Mouse (Mus musculus) liver, postnatal 0 days (tissue): ENCODE data around the gene Dlg4. TPM values are rescaled to one million over a fixed set of nuclear protein-coding genes. Genes with fewer than 3 reads are reported as not detected.

Experiments used
- ATAC-seq: fragments of 200-750 bp; cut with Nextera tagmentation; 2 replicates; pipeline ENCODE4 v1.8.0; 2017; ENCODE audit warnings: mild to moderate bottlenecking, moderate library complexity
- DNase-seq: peaks from one replicate; pipeline ENCODE4 v3.0.0-alpha.2; 2016
- H3K27ac ChIP-seq: fragments of 300-500 bp; sonication (generic); 2 replicates; pipeline ENCODE4 v1.5.1; 2014; ENCODE audit warnings: antibody characterized with exemption, moderate library complexity, mild to moderate bottlenecking, low read depth
- H3K27me3 ChIP-seq: fragments of 300-500 bp; sonication (generic); 2 replicates; pipeline ENCODE4 v1.6.1; 2014; ENCODE audit warnings: low read length, control low read depth, mixed read lengths; ENCODE audit not compliant: insufficient read depth
- H3K36me3 ChIP-seq: fragments of 300-500 bp; sonication (generic); replicated peaks from 2 replicates; pipeline ENCODE4 v1.6.1; 2014; ENCODE audit warnings: mild to moderate bottlenecking, control low read depth, low read length, moderate library complexity, mixed read lengths; ENCODE audit not compliant: insufficient read depth
- H3K4me1 ChIP-seq: fragments of 300-500 bp; sonication (generic); 2 replicates; pipeline ENCODE4 v1.6.1; 2014; ENCODE audit warnings: antibody characterized with exemption, mild to moderate bottlenecking, control low read depth; ENCODE audit not compliant: insufficient read depth
- H3K4me2 ChIP-seq: fragments of 300-500 bp; sonication (generic); 2 replicates; pipeline ENCODE4 v1.6.1; 2014; ENCODE audit warnings: low read depth, mild to moderate bottlenecking, low read length, moderate library complexity, mixed read lengths
- H3K4me3 ChIP-seq: fragments of 300-500 bp; sonication (generic); 2 replicates; pipeline ENCODE4 v1.5.1; 2014; ENCODE audit warnings: low read depth, low read length
- H3K9ac ChIP-seq: fragments of 300-500 bp; sonication (generic); replicated peaks from 2 replicates; pipeline ENCODE4 v1.6.1; 2014; ENCODE audit warnings: mild to moderate bottlenecking, moderate library complexity
- H3K9me3 ChIP-seq: fragments of 300-500 bp; sonication (generic); 2 replicates; pipeline ENCODE4 v1.6.1; 2016; ENCODE audit warnings: mild to moderate bottlenecking, control low read depth, low read length, mixed read lengths
- CTCF ChIP-seq: sonication (generic); IDR thresholded peaks from 2 replicates; pipeline ENCODE4 v1.5.1; 2016; ENCODE audit warnings: antibody characterized with exemption, low read depth
- EP300 ChIP-seq: IDR thresholded peaks from 2 replicates; pipeline ENCODE4 v1.6.1; 2016; ENCODE audit warnings: antibody characterized with exemption, low read depth, mild to moderate bottlenecking
- WGBS: fragments of 180-500 bp; shearing (Covaris S2); extraction: QIAGEN DNeasy Blood & Tissue Kit; methylation state at CpG from one replicate; pipeline ENCODE4 v1.1.7; 2014; ENCODE audit not compliant: insufficient replicate concordance; 5-methylcytosine and 5-hydroxymethylcytosine counted together
- polyA plus RNA-seq: library from polyadenylated mRNA; unstranded; fragments of >200 nt; fragmentation: Nextera tagmentation; extraction: Ambion mirVana; gene quantifications from 2 replicates; pipeline ENCODE4 v1.2.1, GENCODE M21; 2015

The Dlg4 gene
- polyA plus RNA-seq, 1 experiment from 2014 or later, result 0.61 TPM

GRCm38 (mm10) chr11:70010548-70010947, 6.2 kb upstream of the Dlg4 start:
- ATAC-seq, result no peak
- Histone ChIP-seq H3K27me3 (no peaks in the 10 kb centered on the region), H3K9me3 (no peaks in the 10 kb centered on the region), H3K4me1 (peaks cover 6% of the 10 kb centered on the region; the same call in 1 of the 2 replicates), H3K9ac (no peak overlapping the region), H3K36me3 (peaks cover 72% of the 10 kb centered on the region), H3K4me3 (no peak overlapping the region), H3K4me2 (no peak overlapping the region), H3K27ac (no peak overlapping the region)
- WGBS, result 82% methylated on average over 12 of the region's 12 CpGs
- DNase-seq, result no peak
- TF ChIP-seq EP300, result no peak
- no peak for TF ChIP-seq CTCF

- Histone ChIP-seq H3K4me1 (peaks cover 6% of the 10 kb centered on the region; the same call in 1 of the 2 replicates), H3K4me3 (no peak overlapping the region), H3K27ac (no peak overlapping the region), H3K9me3 (no peaks in the 10 kb centered on the region), H3K27me3 (no peaks in the 10 kb centered on the region), H3K36me3 (peaks cover 70% of the 10 kb centered on the region), H3K4me2 (no peak overlapping the region), H3K9ac (no peak overlapping the region)
- ATAC-seq, result no peak
- 84% methylated on average over 10 of the region's 10 CpGs for WGBS
- no peak for TF ChIP-seq EP300
- no peak for TF ChIP-seq CTCF
- no peak for DNase-seq
Observed at GRCm38 (mm10) chr11:70010961-70011360, 5.8 kb upstream of the Dlg4 start.

- DNase-seq, result no peak
- Histone ChIP-seq H3K27me3 (no peaks in the 10 kb centered on the region), H3K4me2 (no peak overlapping the region), H3K9me3 (no peaks in the 10 kb centered on the region), H3K4me3 (no peak overlapping the region), H3K27ac (no peak overlapping the region), H3K36me3 (peaks cover 53% of the 10 kb centered on the region), H3K9ac (no peak overlapping the region), H3K4me1 (peaks cover 7% of the 10 kb centered on the region)
- ATAC-seq, result no peak
- 85% methylated on average over 9 of the region's 9 CpGs for WGBS
- TF ChIP-seq CTCF (no peak), EP300 (no peak)
Observed at GRCm38 (mm10) chr11:70012931-70013330, 3.8 kb upstream of the Dlg4 start.

GRCm38 (mm10) chr11:70013408-70013807, 3.3 kb upstream of the Dlg4 start:
- H3K9me3 ChIP-seq, result no peaks in the 10 kb centered on the region
- TF ChIP-seq CTCF (no peak), EP300 (no peak)
- ATAC-seq (no peak), DNase-seq (no peak)
- H3K36me3 ChIP-seq, result peaks cover 48% of the 10 kb centered on the region
- H3K4me3 ChIP-seq, result no peak overlapping the region
- no peak overlapping the region for H3K4me2 ChIP-seq
- no peaks in the 10 kb centered on the region for H3K27me3 ChIP-seq
- no peak overlapping the region for H3K27ac ChIP-seq
- no peak overlapping the region for H3K9ac ChIP-seq
- H3K4me1 ChIP-seq, result peaks cover 10% of the 10 kb centered on the region
- WGBS, result 88% methylated on average over 3 of the region's 3 CpGs

- peaks cover 16% of the 10 kb centered on the region for H3K4me1 ChIP-seq
- peak overlapping the region; percentile 83; the same call in 1 of the 2 replicates for H3K9ac ChIP-seq
- peak overlapping the region; percentile 90 for H3K4me2 ChIP-seq
- TF ChIP-seq EP300 (no peak), CTCF (no peak)
- peak overlapping the region; percentile 91; the same call in 1 of the 2 replicates for H3K27ac ChIP-seq
- no peaks in the 10 kb centered on the region for H3K9me3 ChIP-seq
- DNase-seq, result no peak
- H3K4me3 ChIP-seq, result peak overlapping the region; percentile 77; the same call in 1 of the 2 replicates
- 66% methylated on average over 5 of the region's 5 CpGs for WGBS
- no peak for ATAC-seq
- H3K27me3 ChIP-seq, result no peaks in the 10 kb centered on the region
- H3K36me3 ChIP-seq, result peaks cover 41% of the 10 kb centered on the region
Observed at GRCm38 (mm10) chr11:70014051-70014450, 2.7 kb upstream of the Dlg4 start.

- ATAC-seq, result peak; percentile 94
- DNase-seq, result peak; percentile 92
- Histone ChIP-seq H3K4me3 (peak within 1 kb of the TSS; percentile 77), H3K36me3 (peaks cover 34% of the 10 kb centered on the region), H3K27ac (peak within 1 kb of the TSS; percentile 91), H3K27me3 (no peaks in the 10 kb centered on the region), H3K4me2 (peak within 1 kb of the TSS; percentile 90), H3K9me3 (no peaks in the 10 kb centered on the region), H3K4me1 (peaks cover 16% of the 10 kb centered on the region), H3K9ac (peak within 1 kb of the TSS; percentile 83)
- 1% methylated on average over 35 of the region's 35 CpGs for WGBS
- no peak for TF ChIP-seq EP300
- peak; percentile 63 for TF ChIP-seq CTCF
Observed at GRCm38 (mm10) chr11:70014880-70015558, 1.7 kb upstream of the Dlg4 start, which contains the start of gene Acadvl. Gene Acadvl, minus strand, starts transcription at chr11:70015411.
